Mouse (Mus musculus) C2C12 (cell line): Measurements from ENCODE around the gene Itgb6.

Experiments
- CEBPB ChIP-seq: IDR thresholded peaks from one replicate; pipeline ENCODE4 v1.6.1; 2011; ENCODE audit warnings: low read depth, mild to moderate bottlenecking, control low read depth, moderate library complexity
- CTCF ChIP-seq: IDR thresholded peaks from one replicate; pipeline ENCODE4 v1.5.1; 2011; ENCODE audit not compliant: control insufficient read depth, insufficient read depth, insufficient read length
- FOSL1 ChIP-seq: IDR thresholded peaks from one replicate; pipeline ENCODE4 v1.8.0; 2011; ENCODE audit warnings: mild to moderate bottlenecking, low read length; ENCODE audit not compliant: poor library complexity, insufficient read depth, severe bottlenecking
- MAX ChIP-seq: IDR thresholded peaks from one replicate; pipeline ENCODE4 v1.6.1; 2011; ENCODE audit warnings: mild to moderate bottlenecking, control low read depth
- MYOD1 ChIP-seq: IDR thresholded peaks from one replicate; pipeline ENCODE4 v1.6.1; 2011; ENCODE audit warnings: low read depth; ENCODE audit not compliant: control insufficient read depth, insufficient read length
- MYOG ChIP-seq: IDR thresholded peaks from one replicate; pipeline ENCODE4 v1.6.1; 2011; ENCODE audit not compliant: control insufficient read depth, insufficient read length; ENCODE audit errors: extremely low read depth
- USF1 ChIP-seq: IDR thresholded peaks from one replicate; pipeline ENCODE4 v1.6.1; 2011; ENCODE audit warnings: low read depth, mild to moderate bottlenecking, control low read depth, moderate library complexity

DNA sequence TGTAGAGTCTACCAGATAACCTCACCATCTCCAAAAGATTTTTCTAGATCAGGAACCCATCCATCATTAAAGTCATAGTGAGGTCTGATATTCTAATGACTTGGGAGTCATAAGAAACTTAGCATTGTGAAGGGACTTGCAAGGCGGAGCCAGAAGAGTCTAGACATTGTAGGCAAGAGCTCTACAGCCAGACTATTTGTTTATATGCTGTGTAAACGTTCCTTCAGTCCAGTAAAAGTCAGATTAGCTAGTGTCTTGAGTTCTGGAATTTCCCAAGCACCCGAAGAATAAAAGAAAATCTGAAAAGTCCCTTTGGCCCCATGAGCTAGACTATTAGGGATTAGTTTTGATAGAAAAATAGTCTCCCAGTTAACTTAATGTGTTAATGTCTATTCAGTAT is 38.3 kb downstream of the Itgb6 start:
- TF ChIP-seq CTCF (no peak), MYOG (no peak), MYOD1 (no peak), MAX (no peak), USF1 (no peak), CEBPB (no peak), FOSL1 (no peak)
